Mouse (Mus musculus) 3134 (cell line): Measurements from ENCODE around the gene Nipsnap3a.

Experiments used
- DNase-seq: peaks from one replicate; pipeline ENCODE4 v3.0.0-alpha.2; 2011; ENCODE audit warnings: low spot score; ENCODE audit not compliant: insufficient read length; ENCODE audit errors: extremely low read depth

Gene Nipsnap3a

GRCm38 (mm10) chr4:52989248-52989647, at the start of gene Nipsnap3a:
TSS of gene Nipsnap3a (plus strand) at chr4:52989272.
- peak; percentile 3 for DNase-seq

- no peak for DNase-seq
These were observed 42.4 kb upstream of the Nipsnap3a start for GRCm38 (mm10) chr4:52946665-52947064.

- DNase-seq, result no peak
These were observed 40.1 kb upstream of the Nipsnap3a start for GRCm38 (mm10) chr4:52949005-52949404.

- DNase-seq, result no peak
These were observed 30.4 kb upstream of the Nipsnap3a start for GRCm38 (mm10) chr4:52958693-52959092.

- no peak for DNase-seq
These were observed 24.8 kb upstream of the Nipsnap3a start, which contains the start of gene Olfr270 for GRCm38 (mm10) chr4:52964247-52964646. TSS of gene Olfr270 (plus strand) at chr4:52964547.

- peak; percentile 15 for DNase-seq
These were observed 3.9 kb upstream of the Nipsnap3a start for GRCm38 (mm10) chr4:52985216-52985615.

- DNase-seq, result no peak
These were observed 2.8 kb upstream of the Nipsnap3a start for GRCm38 (mm10) chr4:52986266-52986665.

- peak; percentile 28 for DNase-seq
These were observed 10.4 kb downstream of the Nipsnap3a start for GRCm38 (mm10) chr4:52999449-52999848.

- no peak for DNase-seq
These were observed 11.1 kb downstream of the Nipsnap3a start for GRCm38 (mm10) chr4:53000154-53000553.

- DNase-seq, result no peak
These were observed 20.1 kb downstream of the Nipsnap3a start for GRCm38 (mm10) chr4:53009183-53009582.

- DNase-seq, result no peak
These were observed 20.8 kb downstream of the Nipsnap3a start for GRCm38 (mm10) chr4:53009871-53010270.

- peak; percentile 99 for DNase-seq
These were observed 22.8 kb downstream of the Nipsnap3a start, which contains the start of gene Nipsnap3b for GRCm38 (mm10) chr4:53011732-53012361. TSS of gene Nipsnap3b (plus strand) at chr4:53011880.

GRCm38 (mm10) chr4:53014421-53014820, 25.3 kb downstream of the Nipsnap3a start:
- DNase-seq, result no peak

- no peak for DNase-seq
These were observed 26.0 kb downstream of the Nipsnap3a start for GRCm38 (mm10) chr4:53015024-53015423.

- no peak for DNase-seq
These were observed 29.3 kb downstream of the Nipsnap3a start for GRCm38 (mm10) chr4:53018392-53018791.

GRCm38 (mm10) chr4:53023189-53023925, 34.3 kb downstream of the Nipsnap3a start:
- DNase-seq, result no peak

GRCm38 (mm10) chr4:53024397-53024796, 35.3 kb downstream of the Nipsnap3a start:
- DNase-seq, result no peak

GRCm38 (mm10) chr4:53027811-53028210, 38.7 kb downstream of the Nipsnap3a start:
- DNase-seq, result no peak

- no peak for DNase-seq
These were observed 41.4 kb downstream of the Nipsnap3a start for GRCm38 (mm10) chr4:53030326-53030948.

GRCm38 (mm10) chr4:53043819-53044218, 54.7 kb downstream of the Nipsnap3a start:
- DNase-seq, result no peak

GRCm38 (mm10) chr4:53045807-53046206, 56.7 kb downstream of the Nipsnap3a start:
- no peak for DNase-seq
